Mouse (Mus musculus) heart, postnatal 0 days (tissue): ENCODE measurements around the gene Dchs1. TPM values are rescaled to one million over a fixed set of nuclear protein-coding genes. Genes with fewer than 3 reads are reported as not detected.
"Not testable (repeated sequence)": the region's sequence is repeated elsewhere in the genome, so short reads cannot be mapped to it uniquely, and the experiment has no call there.

Experiments used
- ATAC-seq: fragments of 200-750 bp; cut with Nextera tagmentation; 2 replicates; pipeline ENCODE4 v1.8.0; 2017; ENCODE audit warnings: low read depth, moderate number of reproducible peaks, moderate library complexity; ENCODE audit not compliant: insufficient read depth
- DNase-seq: peaks from one replicate; pipeline ENCODE4 v3.0.0-alpha.2; 2016; ENCODE audit warnings: low spot score
- H3K27ac ChIP-seq: fragments of 300-500 bp; sonication (generic); 2 replicates; pipeline ENCODE4 v1.5.1; 2014; ENCODE audit warnings: low read depth, mild to moderate bottlenecking
- H3K27me3 ChIP-seq: fragments of 300-500 bp; sonication (generic); 2 replicates; pipeline ENCODE4 v1.6.1; 2014; ENCODE audit warnings: low read length, mixed read lengths; ENCODE audit not compliant: control insufficient read depth, insufficient read depth
- H3K36me3 ChIP-seq: fragments of 300-500 bp; sonication (generic); replicated peaks from 2 replicates; pipeline ENCODE4 v1.6.1; 2014; ENCODE audit warnings: low read length, mixed read lengths; ENCODE audit not compliant: control insufficient read depth, insufficient read depth
- H3K4me1 ChIP-seq: fragments of 300-500 bp; sonication (generic); 2 replicates; pipeline ENCODE4 v1.6.1; 2014; ENCODE audit warnings: antibody characterized with exemption; ENCODE audit not compliant: control insufficient read depth, insufficient read depth
- H3K4me2 ChIP-seq: fragments of 300-500 bp; sonication (generic); 2 replicates; pipeline ENCODE4 v1.6.1; 2014; ENCODE audit warnings: low read depth, mild to moderate bottlenecking, low read length, moderate library complexity
- H3K4me3 ChIP-seq: fragments of 300-500 bp; sonication (generic); 2 replicates; pipeline ENCODE4 v1.5.1; 2014; ENCODE audit warnings: low read depth, low read length
- H3K9ac ChIP-seq: fragments of 300-500 bp; sonication (generic); replicated peaks from 2 replicates; pipeline ENCODE4 v1.6.1; 2014; ENCODE audit warnings: low read depth, low read length, mixed read lengths
- H3K9me3 ChIP-seq: fragments of 300-500 bp; sonication (generic); replicated peaks from 2 replicates; pipeline ENCODE4 v1.6.1; 2016; ENCODE audit warnings: low read length; ENCODE audit not compliant: control insufficient read depth
- CTCF ChIP-seq: IDR thresholded peaks from 2 replicates; pipeline ENCODE4 v1.5.1; 2016; ENCODE audit warnings: antibody characterized with exemption, control low read depth, low read depth
- EP300 ChIP-seq: IDR thresholded peaks from 2 replicates; pipeline ENCODE4 v1.6.1; 2016; ENCODE audit warnings: antibody characterized with exemption, low read depth
- WGBS: fragments of 180-500 bp; shearing (Covaris S2); extraction: QIAGEN DNeasy Blood & Tissue Kit; methylation state at CpG from one replicate; pipeline ENCODE4 v1.1.7; 2014; 5-methylcytosine and 5-hydroxymethylcytosine counted together
- polyA plus RNA-seq: library from polyadenylated mRNA; unstranded; fragments of >200 nt; fragmentation: Nextera tagmentation; extraction: Ambion mirVana; gene quantifications from 2 replicates; pipeline ENCODE4 v1.2.1, GENCODE M21; 2015
- total RNA-seq: library from RNA; depleted of rRNA; stranded (reverse); fragments of >200 nt; gene quantifications from 2 replicates; pipeline ENCODE4 v1.2.3, GENCODE M21; 2014; ENCODE audit warnings: low replicate concordance

The Dchs1 gene
- total and polyA plus RNA-seq, 2 experiments from 2014 or later, result 2.1 to 19.3 TPM

DNA sequence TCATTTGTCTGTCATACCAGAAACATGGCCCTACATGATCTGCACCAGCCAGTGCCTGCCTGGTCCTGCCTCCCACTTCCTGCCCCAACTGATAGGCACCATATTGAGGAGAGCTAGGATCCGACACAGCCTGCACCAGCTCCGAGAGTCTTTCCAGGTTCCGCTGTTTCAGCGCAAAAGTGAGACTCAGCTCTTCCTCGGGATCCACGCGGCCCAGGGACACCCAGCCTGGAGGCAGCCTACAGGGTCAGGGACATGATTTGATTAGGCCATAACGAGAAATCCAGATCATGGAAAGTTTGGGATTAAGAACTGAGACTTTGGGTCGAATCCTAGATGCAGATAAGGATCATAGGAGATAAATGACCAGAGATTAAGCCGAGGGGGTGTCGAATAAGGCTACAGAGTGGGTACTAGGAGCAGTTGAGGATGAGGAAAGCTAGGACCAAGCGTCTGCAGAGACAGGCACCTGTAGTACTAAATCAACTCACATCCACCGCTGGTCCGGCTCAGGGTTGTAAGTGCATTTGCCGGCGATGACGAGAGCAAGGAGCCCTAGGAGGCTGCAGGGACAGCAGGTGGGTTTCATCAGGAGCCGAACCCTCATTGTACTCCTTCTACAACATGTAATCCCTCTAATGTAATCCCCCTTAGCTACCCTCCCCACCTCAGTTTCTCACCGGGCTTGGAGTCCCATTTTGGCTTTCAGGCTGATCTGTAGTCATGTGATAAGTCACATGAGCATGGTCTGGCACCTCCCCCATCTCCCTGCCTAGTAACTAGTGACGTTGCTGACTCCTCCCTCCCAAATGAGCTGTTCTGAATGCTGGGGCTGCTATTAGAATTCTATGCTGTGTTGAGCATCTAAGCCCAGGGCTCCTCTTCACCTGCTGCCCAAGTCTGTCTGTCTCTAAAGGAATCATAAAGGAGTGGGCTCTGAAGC lies 35.7 kb downstream of the Dchs1 start, which contains the start of gene Tpp1:
TSS of gene Tpp1 (minus strand) at position 745 of the 943 bp plus-strand sequence.
- TF ChIP-seq EP300, result no peak
- TF ChIP-seq CTCF, result no peak
- Histone ChIP-seq H3K9me3 (no peaks in the 10 kb centered on the region), H3K4me2 (peak within 1 kb of the TSS; percentile 81), H3K9ac (peak within 1 kb of the TSS; percentile 56), H3K4me1 (0 out of 2 replicates have a peak, but pooled peaks cover 10% of the 10 kb centered on the region), H3K36me3 (peaks cover 42% of the 10 kb centered on the region), H3K27ac (peak within 1 kb of the TSS; percentile 14; the same call in 1 of the 2 replicates), H3K4me3 (peak within 1 kb of the TSS; percentile 58), H3K27me3 (no peaks in the 10 kb centered on the region)
- 16% methylated on average over 20 of the region's 20 CpGs for WGBS
- peak; percentile 96 for ATAC-seq
- DNase-seq, result peak; percentile 95

DNA sequence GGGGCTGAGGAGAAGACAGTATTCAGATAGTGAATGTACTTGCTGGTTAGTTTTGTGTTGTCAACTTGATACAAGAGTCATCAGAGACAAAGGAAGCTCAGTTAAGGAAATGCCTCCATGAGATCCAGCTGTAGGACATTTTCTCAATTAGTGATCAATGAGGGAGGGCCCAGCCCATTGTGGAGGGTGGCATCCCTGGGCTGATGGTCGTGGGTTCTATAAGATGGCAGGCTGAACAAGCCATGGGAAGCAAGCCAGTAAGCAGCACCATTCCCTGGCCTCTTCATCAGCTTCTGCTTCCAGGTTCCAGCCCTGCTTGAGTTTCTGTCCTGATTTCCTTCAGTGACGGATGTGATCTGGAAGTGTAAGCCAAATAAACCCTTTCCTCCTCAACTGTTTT lies 39.7 kb downstream of the Dchs1 start:
- H3K9ac ChIP-seq, result no peak overlapping the region
- H3K4me3 ChIP-seq, result no peak overlapping the region
- WGBS, result 71% methylated on average over 2 of the region's 2 CpGs
- H3K4me2 ChIP-seq, result no peak overlapping the region
- DNase-seq, result no peak
- H3K9me3 ChIP-seq, result no peaks in the 10 kb centered on the region
- no peaks in the 10 kb centered on the region for H3K27me3 ChIP-seq
- no peak for TF ChIP-seq CTCF
- no peak for TF ChIP-seq EP300
- 0 out of 2 replicates have a peak, but pooled peaks cover 10% of the 10 kb centered on the region for H3K4me1 ChIP-seq
- peaks cover 33% of the 10 kb centered on the region for H3K36me3 ChIP-seq
- no peak for ATAC-seq
- no peak overlapping the region for H3K27ac ChIP-seq

DNA sequence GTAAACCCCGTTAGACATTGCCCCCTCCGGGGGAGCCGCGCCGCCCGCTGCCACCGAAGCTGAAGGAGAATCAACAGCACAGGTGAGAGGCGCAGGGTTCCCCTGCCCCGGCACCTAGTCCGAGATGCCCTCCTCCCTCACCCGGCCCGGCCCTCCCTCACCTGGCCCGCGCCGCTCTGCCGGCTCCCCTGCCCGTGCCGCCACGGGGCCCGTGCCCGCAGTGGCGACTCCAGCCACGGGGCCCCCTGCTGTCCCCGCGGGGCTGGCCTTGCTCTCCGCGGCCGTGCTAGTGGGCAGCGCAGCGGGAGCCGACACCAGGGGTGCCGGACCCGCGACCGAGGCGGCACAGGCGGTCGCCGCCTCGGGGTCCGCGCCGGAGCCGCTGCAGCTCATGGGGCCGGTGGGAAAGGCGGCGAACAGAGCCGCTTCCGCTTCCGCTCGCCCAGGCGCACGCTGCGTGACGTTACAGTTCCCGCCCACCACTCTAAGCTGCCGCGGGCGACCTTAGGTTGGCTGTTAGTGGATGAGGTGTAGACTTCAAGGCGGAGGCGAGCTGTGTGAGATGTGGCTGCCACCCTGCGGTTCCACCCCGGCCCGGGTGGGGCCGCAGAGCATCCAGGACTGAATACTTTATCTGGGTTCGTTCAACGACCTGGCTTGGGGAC lies 43.4 kb downstream of the Dchs1 start, which contains the start of gene Taf10:
TSS of gene Taf10 (minus strand) at position 436 of the 665 bp plus-strand sequence.
- peak within 1 kb of the TSS; percentile 83 for H3K9ac ChIP-seq
- peaks cover 57% of the 10 kb centered on the region for H3K36me3 ChIP-seq
- ATAC-seq, result peak; percentile 98
- under 1% methylated on average over 64 of the region's 67 CpGs for WGBS
- H3K4me1 ChIP-seq, result peaks cover 9% of the 10 kb centered on the region
- H3K4me3 ChIP-seq, result peak within 1 kb of the TSS; percentile 80
- no peaks in the 10 kb centered on the region for H3K27me3 ChIP-seq
- peak; percentile 39 for TF ChIP-seq CTCF
- no peak for TF ChIP-seq EP300
- peak within 1 kb of the TSS; percentile 70 for H3K4me2 ChIP-seq
- peak within 1 kb of the TSS; percentile 73 for H3K27ac ChIP-seq
- peak; percentile 94 for DNase-seq
- no peaks in the 10 kb centered on the region for H3K9me3 ChIP-seq

DNA sequence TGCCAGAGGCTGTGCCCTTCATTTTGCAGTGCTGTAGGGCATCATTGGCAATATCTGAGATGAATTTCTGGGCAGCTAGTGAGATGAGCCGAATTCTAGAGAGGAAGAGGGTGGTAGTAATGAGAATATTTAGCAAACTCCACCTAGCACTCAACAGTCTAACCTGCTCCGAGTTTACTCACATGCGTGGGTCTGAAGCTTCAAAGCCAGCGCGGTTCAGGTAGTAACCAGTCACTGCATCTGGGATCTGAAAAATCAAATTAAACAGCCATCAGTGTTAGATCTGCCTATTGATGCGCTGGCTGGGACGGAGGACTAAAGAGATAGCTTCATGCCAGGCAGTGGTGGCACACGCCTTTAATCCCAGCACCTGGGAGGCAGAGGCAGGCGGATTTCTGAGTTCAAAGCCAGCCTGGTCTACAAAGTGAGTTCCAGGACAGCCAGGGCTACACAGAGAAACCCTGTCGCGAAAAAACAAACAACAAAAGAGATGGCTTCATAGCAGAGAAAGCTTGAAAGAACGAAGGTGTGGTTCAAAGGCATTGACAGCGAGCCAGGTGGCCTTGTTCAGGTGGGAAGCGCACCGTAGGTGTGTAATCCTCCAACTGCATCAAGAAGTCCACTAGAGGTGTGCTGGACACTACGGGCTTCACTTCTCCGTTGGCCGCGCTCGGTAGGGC lies 44.1 kb downstream of the Dchs1 start:
- DNase-seq, H3K9me3 ChIP-seq, ATAC-seq, H3K27me3 ChIP-seq: not testable (repeated sequence)
- WGBS, result 31% methylated on average over 20 of the region's 20 CpGs
- Histone ChIP-seq H3K4me2 (peak overlapping the region; percentile 70), H3K36me3 (peaks cover 51% of the 10 kb centered on the region), H3K9ac (peak overlapping the region; percentile 83), H3K4me1 (peaks cover 15% of the 10 kb centered on the region), H3K27ac (peak overlapping the region; percentile 73), H3K4me3 (peak overlapping the region; percentile 80)

DNA sequence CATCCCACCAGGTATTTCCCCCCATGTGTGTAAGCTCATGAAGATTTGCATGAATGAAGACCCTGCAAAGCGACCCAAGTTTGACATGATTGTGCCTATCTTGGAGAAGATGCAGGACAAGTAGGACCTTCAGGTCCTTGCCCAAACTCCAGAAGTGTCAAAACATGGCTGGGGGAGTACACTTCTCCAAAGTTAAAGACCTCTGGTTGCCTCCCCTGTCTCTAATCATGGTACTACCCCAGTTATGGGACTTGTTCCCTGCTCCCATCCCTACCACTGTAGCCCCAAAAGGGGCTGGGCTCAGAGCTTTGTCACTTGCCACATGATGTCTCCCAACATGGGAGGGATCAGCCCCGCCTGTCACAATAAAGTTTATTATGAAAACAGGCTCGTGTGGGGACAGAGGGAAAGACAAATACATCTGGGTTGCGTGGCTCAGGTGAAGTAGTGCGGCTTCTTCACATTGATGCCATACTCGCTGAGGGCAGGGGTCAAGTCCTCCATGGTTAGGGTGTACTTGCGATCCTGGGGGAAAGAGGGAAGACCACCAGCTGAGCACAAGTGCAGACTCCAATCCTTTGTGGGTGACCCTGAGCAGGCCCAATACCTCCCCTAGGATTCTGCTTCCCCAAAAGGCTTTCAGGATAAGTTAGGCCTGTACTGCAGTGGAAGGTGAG lies 44.8 kb downstream of the Dchs1 start:
- WGBS, result 78% methylated on average over 7 of the region's 7 CpGs
- not testable (repeated sequence) for H3K9me3 ChIP-seq, DNase-seq, H3K9ac ChIP-seq, ATAC-seq, H3K27me3 ChIP-seq, H3K4me3 ChIP-seq, H3K27ac ChIP-seq
- H3K4me2 ChIP-seq, result 0 out of 2 replicates have a peak overlapping the region, but pooled peaks have one; percentile 70
- peaks cover 19% of the 10 kb centered on the region for H3K4me1 ChIP-seq
- peaks cover 47% of the 10 kb centered on the region for H3K36me3 ChIP-seq
